Mouse (Mus musculus): ENCODE data around the gene Sh2d2a. TPM values are rescaled to one million over a fixed set of nuclear protein-coding genes. Genes with fewer than 3 reads are reported as not detected.

Gene Sh2d2a
- total RNA-seq (2023): 10 to 100 TPM; 29.2 to 32.6 TPM

DNA sequence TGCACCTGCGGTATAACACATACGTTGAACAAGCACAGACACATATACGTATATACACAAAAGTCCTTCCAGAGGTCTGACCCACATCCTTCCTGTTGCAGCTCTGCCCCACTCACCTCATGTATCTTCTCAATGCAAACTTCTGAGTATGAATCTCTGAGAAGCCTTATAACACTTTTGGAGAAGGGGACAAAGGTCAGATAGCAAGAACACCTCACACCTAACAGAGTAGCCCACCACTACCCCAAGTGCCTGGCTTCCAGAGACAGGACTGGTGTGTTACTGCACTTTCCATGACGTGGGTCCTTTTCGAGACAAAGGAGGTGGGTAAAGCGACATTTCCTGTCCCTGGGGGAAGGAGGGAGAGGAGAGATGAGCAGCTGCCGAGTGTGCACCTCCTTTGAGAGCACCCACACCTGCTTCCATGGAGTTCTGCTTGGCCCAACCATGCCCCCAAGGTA is at the start of gene Sh2d2a:
Gene Sh2d2a (plus strand): TSS at position 106 of the 461 bp plus-strand sequence.

GRCm38 (mm10) chr3:87824206-87824605 is 22.3 kb upstream of the Sh2d2a start, which contains the start of gene Pear1:
Gene Pear1 (minus strand): TSS chr3:87824306.

DNA sequence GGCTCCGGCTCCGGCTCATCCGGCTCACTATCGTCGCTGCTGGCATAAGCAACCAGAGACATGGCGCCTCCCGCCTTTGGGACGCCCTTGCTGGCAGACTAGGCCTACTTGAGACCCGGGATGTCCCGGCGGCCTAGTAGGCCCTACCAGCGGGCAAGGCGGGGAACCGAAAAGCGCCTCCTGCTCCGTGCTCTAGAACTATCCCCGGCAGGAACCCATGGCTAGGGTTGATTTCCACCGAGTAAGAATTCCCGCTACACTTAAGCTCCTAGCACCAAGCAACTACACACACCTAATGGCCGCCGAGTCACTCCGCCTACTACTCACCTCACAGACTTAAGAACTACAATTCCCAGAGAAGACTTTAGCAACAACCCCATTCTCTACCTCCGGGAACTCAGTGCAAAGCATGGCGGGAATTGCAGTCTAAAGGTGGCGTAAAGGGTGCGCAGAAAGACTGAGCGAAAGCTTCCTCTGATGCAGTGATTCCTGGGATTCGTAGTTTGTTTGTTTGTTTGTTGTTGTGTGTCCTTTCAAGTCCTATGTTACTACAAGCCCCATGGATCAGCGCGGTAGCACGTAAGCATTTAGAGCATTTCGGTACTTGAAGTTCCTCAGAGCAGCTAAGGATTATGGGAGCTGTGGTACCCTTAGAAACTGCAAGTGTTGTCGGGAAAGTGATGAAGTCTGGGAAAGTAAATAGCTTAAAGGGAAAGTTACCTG is 38.9 kb downstream of the Sh2d2a start, which contains the start of gene Prcc:
Gene Prcc (minus strand): TSS at position 328 of the 723 bp plus-strand sequence.

Other genes starting within 250 kb of the Sh2d2a start
- 10 to 100 TPM; 29.8 to 32.2 TPM for gene Arhgef11, start 229.2 kb upstream of the Sh2d2a start, total RNA-seq (2023)
- gene Lrrc71, start 98.1 kb upstream of the Sh2d2a start, total RNA-seq (2023): under 1 TPM in 1 of 2 experiments, not detected in 1; 0.67 TPM
- gene Ntrk1, start 51.6 kb upstream of the Sh2d2a start, total RNA-seq (2023): not detected
- gene Insrr, start 49.8 kb upstream of the Sh2d2a start, total RNA-seq (2023): under 1 TPM in 1 of 2 experiments, not detected in 1; 0.12 TPM
- gene Pear1, start 22.4 kb upstream of the Sh2d2a start, total RNA-seq (2023): 10 to 100 TPM; 22.3 to 30.3 TPM
- gene Prcc, start 38.9 kb downstream of the Sh2d2a start, total RNA-seq (2023): 10 to 100 TPM; 56.5 to 62.3 TPM
- gene Hdgf, start 59.6 kb downstream of the Sh2d2a start, total RNA-seq (2023): 10 to 100 TPM; 83.0 to 85.0 TPM
- 100 to 1,000 TPM; 134 to 154 TPM for gene Mrpl24, start 72.8 kb downstream of the Sh2d2a start, total RNA-seq (2023)
- gene Isg20l2, start 83.6 kb downstream of the Sh2d2a start, total RNA-seq (2023): 10 to 100 TPM; 65.3 to 67.4 TPM
- gene Rrnad1, start 84.0 kb downstream of the Sh2d2a start, total RNA-seq (2023): 10 to 100 TPM; 41.3 to 46.0 TPM
- 1 to 10 TPM in 1 of 2 experiments, not detected in 1; 3.1 TPM for gene Crabp2, start 101.9 kb downstream of the Sh2d2a start, total RNA-seq (2023)
- not detected for gene Nes, start 124.3 kb downstream of the Sh2d2a start, total RNA-seq (2023)
- gene Bcan, start 153.5 kb downstream of the Sh2d2a start, total RNA-seq (2023): not detected
- gene Hapln2, start 180.8 kb downstream of the Sh2d2a start, total RNA-seq (2023): not detected
- gene Gpatch4, start 196.4 kb downstream of the Sh2d2a start, total RNA-seq (2023): 10 to 100 TPM; 15.8 to 15.9 TPM
- gene Naxe, start 211.7 kb downstream of the Sh2d2a start, total RNA-seq (2023): 10 to 100 TPM; 38.3 to 38.9 TPM
- gene Ttc24, start 231.5 kb downstream of the Sh2d2a start, total RNA-seq (2023): not detected
- gene Iqgap3, start 235.2 kb downstream of the Sh2d2a start, total RNA-seq (2023): under 1 TPM; 0.27 to 0.32 TPM